Mouse (Mus musculus) hindbrain, embryonic 11.5 days (tissue): ENCODE data around the gene Rpgrip1l. TPM values are rescaled to one million over a fixed set of nuclear protein-coding genes. Genes with fewer than 3 reads are reported as not detected.

Source experiments
- ATAC-seq: fragments of 200-750 bp; cut with Nextera tagmentation; 2 replicates; pipeline ENCODE4 v1.8.0; 2017; ENCODE audit warnings: mild to moderate bottlenecking, moderate TSS enrichment, moderate library complexity; ENCODE audit not compliant: low FRiP score
- DNase-seq: peaks from one replicate; pipeline ENCODE4 v3.0.0-alpha.2; 2015; ENCODE audit warnings: low spot score
- H3K27ac ChIP-seq: fragments of 300-500 bp; sonication (generic); 2 replicates; pipeline ENCODE4 v1.5.1; 2014; ENCODE audit warnings: mild to moderate bottlenecking, low read depth, low read length
- H3K27me3 ChIP-seq: fragments of 300-500 bp; sonication (generic); 2 replicates; pipeline ENCODE4 v1.6.1; 2014; ENCODE audit warnings: mild to moderate bottlenecking, low read length, moderate library complexity, mixed read lengths; ENCODE audit not compliant: control insufficient read depth, insufficient read depth
- H3K36me3 ChIP-seq: fragments of 300-500 bp; sonication (generic); 2 replicates; pipeline ENCODE4 v1.6.1; 2014; ENCODE audit warnings: mild to moderate bottlenecking, low read length, moderate library complexity, mixed read lengths; ENCODE audit not compliant: control insufficient read depth, insufficient read depth
- H3K4me1 ChIP-seq: fragments of 300-500 bp; sonication (generic); replicated peaks from 2 replicates; pipeline ENCODE4 v1.6.1; 2014; ENCODE audit warnings: low read length, mixed read lengths; ENCODE audit not compliant: control insufficient read depth, insufficient read depth
- H3K4me2 ChIP-seq: fragments of 300-500 bp; sonication (generic); replicated peaks from 2 replicates; pipeline ENCODE4 v1.6.1; 2014; ENCODE audit warnings: mild to moderate bottlenecking, low read depth, low read length
- H3K4me3 ChIP-seq: fragments of 300-500 bp; sonication (generic); 2 replicates; pipeline ENCODE4 v1.5.1; 2014; ENCODE audit warnings: low read depth, low read length
- H3K9ac ChIP-seq: fragments of 300-500 bp; sonication (generic); 2 replicates; pipeline ENCODE4 v1.6.1; 2014; ENCODE audit warnings: low read depth, low read length
- H3K9me3 ChIP-seq: fragments of 300-500 bp; sonication (generic); 2 replicates; pipeline ENCODE4 v1.6.1; 2016; ENCODE audit warnings: low read length; ENCODE audit not compliant: control insufficient read depth
- WGBS: fragments of 180-500 bp; shearing (Covaris S2); extraction: QIAGEN DNeasy Blood & Tissue Kit; methylation state at CpG from one replicate; pipeline ENCODE4 v1.1.7; 2014; 5-methylcytosine and 5-hydroxymethylcytosine counted together
- polyA plus RNA-seq: library from polyadenylated mRNA; unstranded; fragments of >200 nt; fragmentation: Nextera tagmentation; extraction: Ambion mirVana; gene quantifications from 2 replicates; pipeline ENCODE4 v1.2.1, GENCODE M21; 2014

The Rpgrip1l gene
- polyA plus RNA-seq, 1 experiment from 2014 or later = 19.4 TPM

- 95% methylated on average over 2 of the region's 2 CpGs for WGBS
- DNase-seq (peak; percentile 14), ATAC-seq (no peak)
- H3K27me3 ChIP-seq = no peaks in the 10 kb centered on the region
- no peak overlapping the region for H3K4me3 ChIP-seq
- no peak overlapping the region for H3K27ac ChIP-seq
- no peaks in the 10 kb centered on the region for H3K36me3 ChIP-seq
- H3K4me1 ChIP-seq = no peaks in the 10 kb centered on the region
- no peaks in the 10 kb centered on the region for H3K9me3 ChIP-seq
- no peak overlapping the region for H3K4me2 ChIP-seq
- H3K9ac ChIP-seq = no peak overlapping the region
Observed at GRCm38 (mm10) chr8:91276337-91276736, 36.7 kb downstream of the Rpgrip1l start.

GRCm38 (mm10) chr8:91273493-91273892 lies 39.6 kb downstream of the Rpgrip1l start:
- DNase-seq (no peak), ATAC-seq (no peak)
- no peak overlapping the region for H3K4me2 ChIP-seq
- no peaks in the 10 kb centered on the region for H3K27me3 ChIP-seq
- no peaks in the 10 kb centered on the region for H3K4me1 ChIP-seq
- 97% methylated on average over 5 of the region's 5 CpGs for WGBS
- H3K36me3 ChIP-seq = no peaks in the 10 kb centered on the region
- no peak overlapping the region for H3K27ac ChIP-seq
- H3K9me3 ChIP-seq = no peaks in the 10 kb centered on the region
- no peak overlapping the region for H3K9ac ChIP-seq
- H3K4me3 ChIP-seq = no peak overlapping the region

GRCm38 (mm10) chr8:91269374-91269958 lies 43.6 kb downstream of the Rpgrip1l start:
- Histone ChIP-seq H3K27me3 (no peaks in the 10 kb centered on the region), H3K4me2 (no peak overlapping the region), H3K36me3 (no peaks in the 10 kb centered on the region), H3K4me1 (no peaks in the 10 kb centered on the region), H3K9me3 (no peaks in the 10 kb centered on the region), H3K4me3 (no peak overlapping the region), H3K9ac (no peak overlapping the region), H3K27ac (no peak overlapping the region)
- ATAC-seq (no peak), DNase-seq (no peak)
- 76% methylated on average over 2 of the region's 2 CpGs for WGBS

DNA sequence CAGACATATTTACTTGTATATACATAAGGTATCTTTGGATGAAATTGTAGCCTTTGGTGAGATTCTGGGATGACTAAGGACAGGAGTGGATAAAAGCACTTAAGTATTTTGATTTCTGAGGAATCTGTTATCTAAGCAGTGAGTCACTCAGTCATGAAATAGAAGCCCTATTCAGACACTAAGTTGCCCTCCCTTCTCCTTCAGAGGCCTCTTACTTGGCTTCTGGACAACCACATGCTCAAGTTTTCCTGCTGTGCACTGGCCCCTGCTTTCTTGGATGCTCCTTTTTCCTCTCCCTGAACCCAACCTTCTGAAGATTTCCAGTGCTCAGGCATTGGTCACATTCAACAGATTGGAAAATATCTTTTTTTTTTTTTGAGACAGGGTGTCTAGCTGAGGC lies 48.5 kb downstream of the Rpgrip1l start:
- Histone ChIP-seq H3K4me3 (no peak overlapping the region), H3K27me3 (no peaks in the 10 kb centered on the region), H3K9ac (no peak overlapping the region), H3K27ac (no peak overlapping the region), H3K4me2 (no peak overlapping the region), H3K4me1 (no peaks in the 10 kb centered on the region), H3K36me3 (no peaks in the 10 kb centered on the region), H3K9me3 (no peaks in the 10 kb centered on the region)
- ATAC-seq (no peak), DNase-seq (no peak)

GRCm38 (mm10) chr8:91263939-91264338 lies 49.1 kb downstream of the Rpgrip1l start:
- 84% methylated on average over 3 of the region's 3 CpGs for WGBS
- no peaks in the 10 kb centered on the region for H3K27me3 ChIP-seq
- no peak overlapping the region for H3K9ac ChIP-seq
- no peak overlapping the region for H3K4me2 ChIP-seq
- ATAC-seq = no peak
- no peak for DNase-seq
- no peak overlapping the region for H3K4me3 ChIP-seq
- H3K9me3 ChIP-seq = no peaks in the 10 kb centered on the region
- H3K27ac ChIP-seq = no peak overlapping the region
- H3K4me1 ChIP-seq = no peaks in the 10 kb centered on the region
- H3K36me3 ChIP-seq = no peaks in the 10 kb centered on the region

- H3K27me3 ChIP-seq = no peaks in the 10 kb centered on the region
- H3K9me3 ChIP-seq = no peaks in the 10 kb centered on the region
- ATAC-seq (no peak), DNase-seq (no peak)
- no peak overlapping the region for H3K27ac ChIP-seq
- H3K4me3 ChIP-seq = no peak overlapping the region
- H3K4me1 ChIP-seq = no peaks in the 10 kb centered on the region
- H3K36me3 ChIP-seq = no peaks in the 10 kb centered on the region
- H3K4me2 ChIP-seq = no peak overlapping the region
- 87% methylated on average over 2 of the region's 2 CpGs for WGBS
- no peak overlapping the region for H3K9ac ChIP-seq
Observed at GRCm38 (mm10) chr8:91261598-91261997, 51.5 kb downstream of the Rpgrip1l start.

DNA sequence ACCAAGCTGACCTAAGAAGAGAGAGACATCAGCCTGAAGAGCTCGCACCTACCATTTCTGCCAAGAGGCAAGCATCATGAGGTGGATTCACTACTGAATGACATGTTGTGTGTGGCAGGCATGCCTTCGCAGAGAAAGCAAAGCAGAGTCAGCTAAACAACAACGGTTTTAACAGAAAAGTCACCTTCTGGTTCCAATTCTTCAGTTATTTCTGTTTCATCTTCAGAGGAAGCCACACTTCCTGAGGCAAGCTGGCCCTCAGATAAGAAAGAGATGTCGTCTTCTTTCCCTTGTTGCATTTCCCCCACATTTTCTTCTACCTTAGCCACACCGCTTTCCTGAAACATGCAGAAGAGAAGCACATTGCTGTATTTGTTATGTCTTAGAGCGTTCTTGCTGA lies 62.1 kb downstream of the Rpgrip1l start:
- no peak for DNase-seq
- no peak overlapping the region for H3K4me3 ChIP-seq
- no peak for ATAC-seq
- no peaks in the 10 kb centered on the region for H3K36me3 ChIP-seq
- 94% methylated on average over 6 of the region's 6 CpGs for WGBS
- no peaks in the 10 kb centered on the region for H3K9me3 ChIP-seq
- no peaks in the 10 kb centered on the region for H3K27me3 ChIP-seq
- no peaks in the 10 kb centered on the region for H3K4me1 ChIP-seq
- no peak overlapping the region for H3K4me2 ChIP-seq
- no peak overlapping the region for H3K9ac ChIP-seq
- no peak overlapping the region for H3K27ac ChIP-seq

DNA sequence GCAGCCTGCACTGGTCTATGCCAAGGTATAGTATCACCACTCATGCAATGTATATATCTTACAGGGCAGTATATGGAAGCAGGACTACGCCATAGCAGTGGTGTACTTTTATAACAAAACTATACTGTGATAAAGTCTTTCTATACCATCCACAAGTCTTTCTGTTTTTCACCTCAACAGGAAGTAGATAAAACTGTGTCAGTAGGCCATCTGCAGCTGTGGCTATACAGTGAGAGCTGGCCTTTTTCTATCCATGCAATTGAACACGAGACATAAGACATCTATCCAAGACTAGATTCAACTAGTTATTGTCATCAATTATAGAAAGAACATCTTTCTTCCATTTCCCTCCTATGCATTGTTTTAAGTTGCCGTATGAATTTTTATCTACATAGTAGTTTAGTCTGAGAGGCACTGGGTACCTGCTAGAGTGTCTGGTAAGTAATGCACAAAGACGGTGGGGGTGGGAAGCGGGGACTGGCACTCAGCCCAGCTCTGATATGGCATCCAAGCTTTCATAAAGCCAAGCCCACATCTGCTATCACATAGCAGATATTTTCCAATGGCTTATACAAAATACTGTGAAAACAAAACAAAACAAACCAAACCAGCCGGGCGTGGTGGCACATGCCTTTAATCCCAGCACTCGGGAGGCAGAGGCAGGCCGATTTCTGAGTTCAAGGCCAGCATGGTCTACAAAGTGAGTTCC lies 63.1 kb downstream of the Rpgrip1l start:
- Histone ChIP-seq H3K9ac (no peak overlapping the region), H3K4me2 (no peak overlapping the region), H3K36me3 (no peaks in the 10 kb centered on the region), H3K4me1 (no peaks in the 10 kb centered on the region), H3K4me3 (no peak overlapping the region), H3K27ac (no peak overlapping the region), H3K9me3 (no peaks in the 10 kb centered on the region), H3K27me3 (no peaks in the 10 kb centered on the region)
- ATAC-seq (no peak), DNase-seq (no peak)
- WGBS = 95% methylated on average over 9 of the region's 9 CpGs

- no peak overlapping the region for H3K27ac ChIP-seq
- no peaks in the 10 kb centered on the region for H3K36me3 ChIP-seq
- 69% methylated on average over 4 of the region's 4 CpGs for WGBS
Observed at GRCm38 (mm10) chr8:91245821-91246454, 67.1 kb downstream of the Rpgrip1l start.

More at GRCm38 (mm10) chr8:91245821-91246454, 67.1 kb downstream of the Rpgrip1l start:
- DNase-seq (no peak), ATAC-seq (no peak)
- Histone ChIP-seq H3K27me3 (no peaks in the 10 kb centered on the region), H3K4me3 (no peak overlapping the region), H3K4me2 (no peak overlapping the region), H3K4me1 (no peaks in the 10 kb centered on the region), H3K9me3 (no peaks in the 10 kb centered on the region), H3K9ac (no peak overlapping the region)
